Mouse (Mus musculus) erythroblast, embryonic 14.5 days (primary cell): ENCODE data around the gene Trpm3.

Source experiments
- GATA1 ChIP-seq: IDR thresholded peaks from 2 replicates; pipeline ENCODE4 v1.6.1; 2012; ENCODE audit warnings: low read length, inconsistent platforms, mixed read lengths
- TAL1 ChIP-seq: IDR thresholded peaks from 3 replicates; pipeline ENCODE4 v1.6.1; 2012; ENCODE audit warnings: low read length, inconsistent platforms, mixed read lengths

DNA sequence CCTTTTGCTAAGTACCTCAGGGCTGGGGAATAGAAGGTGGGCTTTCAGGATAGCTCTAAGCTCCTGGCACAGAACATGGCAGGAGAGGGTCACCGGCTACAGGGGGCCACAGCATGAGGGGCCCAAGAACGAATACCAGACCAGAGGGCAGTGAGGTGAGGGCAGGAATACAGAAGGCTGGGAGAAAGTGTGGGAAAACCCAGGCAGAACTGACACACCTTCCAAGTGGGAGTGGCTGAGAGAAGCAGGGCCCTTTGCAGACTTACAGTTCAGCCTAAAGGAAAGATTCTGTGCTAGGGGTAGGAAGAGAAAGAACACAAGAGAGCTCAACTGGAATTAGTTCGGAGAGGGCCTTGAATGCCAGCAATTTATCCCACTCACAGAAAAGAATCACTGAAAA, 896.9 kb downstream of the Trpm3 start:
- no peak for TF ChIP-seq GATA1
- TF ChIP-seq TAL1: no peak
